24 mouse cellular contexts compared by ENCODE assay signal in genomic region chr7:130831586-130831985, GRCm38 (mm10). TPM values are rescaled to one million over a fixed set of nuclear protein-coding genes. Genes with fewer than 3 reads are reported as not detected.
A peak's percentile ranks its signal among the peaks of the same experiment; 100 is the strongest.
DNase-seq lines count a peak whose midpoint lies in the region; ATAC-seq and TF ChIP-seq lines count a peak whose summit lies in the region.
"Had no signal": no experiment of that assay in that cellular context is flagged by ENCODE, and none has a peak within 500 bp of the region (broad histone marks: within the 10 kb centered on the region; RNA-seq: fewer than 3 reads in every experiment).

No protein-coding gene starts in this region.

- H3K27ac ChIP-seq in kidney, embryonic 15.5 days: no peak overlapping the region
- peak overlapping the region; percentile 87 for H3K27ac ChIP-seq in small intestine, adult 2 months (ENCODE audit: insufficient read depth, low read depth, low read length)
- no peak overlapping the region for H3K27ac ChIP-seq in hindbrain, embryonic 10.5 days
- H3K27ac ChIP-seq: embryonic facial prominence, embryonic 13.5 days; forebrain, embryonic 12.5 days; forebrain, embryonic 15.5 days; heart, embryonic 15.5 days; hindbrain, embryonic 14.5 days had no signal

- peak; percentile 85 for DNase-seq in kidney, adult 11 months
- DNase-seq in kidney, adult 8-10 months: peak; percentile 82 to 83
- DNase-seq in kidney, postnatal 4 days: no peak
- DNase-seq in kidney, postnatal 14 days: peak; percentile 53
- DNase-seq in hindbrain, embryonic 10.5 days (ENCODE audit: low spot score): no peak
- no peak for DNase-seq in T-cell, adult 2 months (ENCODE audit: low spot score)
- DNase-seq: adrenal gland, postnatal 10 days; adrenal gland, postnatal 36 days; cerebellum, adult 2 months; cerebellum, adult 9-11 months; gastrocnemius, postnatal 25 days; heart, adult 18-20 months; heart, postnatal 10 days; heart, postnatal 36 days had no signal

- TF ChIP-seq CTCF in small intestine, adult 2 months (IDR thresholded peaks at IDR 0.05; ENCODE audit: extremely low read depth, insufficient read length, insufficient replicate concordance, low read depth, low read length): no peak

- no peak overlapping the region for H3K4me2 ChIP-seq in kidney, embryonic 15.5 days
- H3K4me2 ChIP-seq: embryonic facial prominence, embryonic 13.5 days; forebrain, embryonic 12.5 days; forebrain, embryonic 15.5 days; heart, embryonic 12.5 days; heart, embryonic 15.5 days; hindbrain, embryonic 14.5 days had no signal

- 92% methylated on average over 5 of the region's 5 CpGs for WGBS in kidney, embryonic 15.5 days
- WGBS in small intestine, adult 2 months: 63% methylated on average over 5 of the region's 5 CpGs
- 91% methylated on average over 5 of the region's 5 CpGs for WGBS in hindbrain, embryonic 10.5 days

- H3K4me1 ChIP-seq in kidney, embryonic 15.5 days: peaks cover 30% of the 10 kb centered on the region
- H3K4me1 ChIP-seq in small intestine, adult 2 months (ENCODE audit: control insufficient read depth, insufficient read depth, insufficient read length, low read length): peaks cover 27% of the 10 kb centered on the region
- peaks cover 29% of the 10 kb centered on the region for H3K4me1 ChIP-seq in hindbrain, embryonic 10.5 days (replicated peaks)

- no peaks in the 10 kb centered on the region for H3K36me3 ChIP-seq in kidney, embryonic 15.5 days
- no peaks in the 10 kb centered on the region for H3K36me3 ChIP-seq in small intestine, adult 2 months (ENCODE audit: control insufficient read depth, insufficient read depth, low read length)
- H3K36me3 ChIP-seq in hindbrain, embryonic 10.5 days: no peaks in the 10 kb centered on the region
- H3K36me3 ChIP-seq: embryonic facial prominence, embryonic 13.5 days; forebrain, embryonic 12.5 days; forebrain, embryonic 15.5 days; heart, embryonic 12.5 days; heart, embryonic 15.5 days had no signal

- no peaks in the 10 kb centered on the region for H3K9me3 ChIP-seq in kidney, embryonic 15.5 days (replicated peaks)
- H3K9me3 ChIP-seq in hindbrain, embryonic 10.5 days: no peaks in the 10 kb centered on the region
- H3K9me3 ChIP-seq: embryonic facial prominence, embryonic 13.5 days; forebrain, embryonic 12.5 days; forebrain, embryonic 15.5 days; heart, embryonic 12.5 days; heart, embryonic 15.5 days had no signal

- no peak overlapping the region for H3K4me3 ChIP-seq in kidney, embryonic 15.5 days (replicated peaks)
- no peak overlapping the region for H3K4me3 ChIP-seq in small intestine, adult 2 months (ENCODE audit: low read depth, low read length)
- no peak overlapping the region for H3K4me3 ChIP-seq in hindbrain, embryonic 10.5 days
- H3K4me3 ChIP-seq: embryonic facial prominence, embryonic 13.5 days; erythroblast, embryonic 14.5 days; forebrain, embryonic 12.5 days; forebrain, embryonic 15.5 days; heart, embryonic 12.5 days; heart, embryonic 15.5 days had no signal

- ATAC-seq in kidney, embryonic 15.5 days (replicated peaks; ENCODE audit: low FRiP score): no peak
- ATAC-seq: forebrain, embryonic 15.5 days had no signal

- no peak for TF ChIP-seq POLR2A in small intestine, adult 2 months (IDR thresholded peaks at IDR 0.05; ENCODE audit: low read depth, low read length)

- no peak overlapping the region for H3K9ac ChIP-seq in kidney, embryonic 15.5 days
- H3K9ac ChIP-seq: embryonic facial prominence, embryonic 13.5 days; forebrain, embryonic 12.5 days; forebrain, embryonic 15.5 days; heart, embryonic 12.5 days; heart, embryonic 15.5 days; hindbrain, embryonic 14.5 days had no signal

- H3K27me3 ChIP-seq in kidney, embryonic 15.5 days: 0 out of 2 replicates have a peak, but pooled peaks cover 4% of the 10 kb centered on the region
- no peaks in the 10 kb centered on the region for H3K27me3 ChIP-seq in small intestine, adult 2 months (ENCODE audit: control insufficient read depth, insufficient read depth, low read length)
- H3K27me3 ChIP-seq in hindbrain, embryonic 10.5 days (ENCODE audit: insufficient read depth, poor library complexity, severe bottlenecking): peaks cover 42% of the 10 kb centered on the region

RNA-seq across cellular contexts. Expression of gene Plekha1, which starts 34.0 kb away (rescaled TPM):
- polyA plus RNA-seq in kidney, embryonic 15.5 days (2015; fragmentation: Nextera tagmentation; extraction: Ambion mirVana): 76.5 and 80.9 TPM in 2 replicates
- polyA plus RNA-seq in small intestine, adult 2 months (2012; rRNA removed): 12.0 and 63.7 TPM in 2 replicates
- 39.5 and 47.8 TPM in 2 replicates for polyA plus RNA-seq in hindbrain, embryonic 10.5 days (2016; fragmentation: Nextera tagmentation; extraction: Ambion mirVana)
- polyA plus RNA-seq: erythroblast, embryonic 14.5 days had no signal

RNA-seq across cellular contexts. Expression of gene Btbd16, which starts 57.7 kb away (rescaled TPM):
- not detected in 2 replicates for polyA plus RNA-seq in kidney, embryonic 15.5 days (2015; fragmentation: Nextera tagmentation; extraction: Ambion mirVana)
- 0.10 TPM in 1 of 2 replicates, not detected in the other for polyA plus RNA-seq in small intestine, adult 2 months (2012; rRNA removed)
- not detected in 2 replicates for polyA plus RNA-seq in hindbrain, embryonic 10.5 days (2016; fragmentation: Nextera tagmentation; extraction: Ambion mirVana)
- polyA plus RNA-seq: embryonic facial prominence, embryonic 13.5 days; erythroblast, embryonic 14.5 days; forebrain, embryonic 12.5 days; forebrain, embryonic 15.5 days; hindbrain, embryonic 11.5 days; hindbrain, embryonic 14.5 days had no signal

Comparison
In these comparisons a context has a peak if more than half of its experiments do, and no peak if none do; other contexts are left out.
1. DNase-seq: peak in kidney, adult 11 months (single experiment), kidney, adult 8-10 months (2 of 2) and kidney, postnatal 14 days (single experiment); none in kidney, postnatal 4 days (0 of 2), hindbrain, embryonic 10.5 days (single experiment) and T-cell, adult 2 months (single experiment).